Mouse (Mus musculus): ENCODE results near the gene Hdx. TPM values are rescaled to one million over a fixed set of nuclear protein-coding genes. Genes with fewer than 3 reads are reported as not detected.

Gene Hdx
- 0.10 TPM in 2 replicates for total RNA-seq (2015)
- 0.12 and 0.14 TPM in 2 replicates for total RNA-seq (2017)

GRCm38 (mm10) chrX:111696356-111697282 is at the start of gene Hdx:
TSS of gene Hdx (minus strand) at chrX:111697079.
- peak; percentile 68 for ATAC-seq (replicated peaks; ENCODE audit: poor library complexity)

GRCm38 (mm10) chrX:111685665-111686064 is 11.2 kb downstream of the Hdx start:
- no peak for ATAC-seq (replicated peaks; ENCODE audit: poor library complexity)

- no peak for ATAC-seq (replicated peaks; ENCODE audit: poor library complexity)
These were observed 25.2 kb downstream of the Hdx start for GRCm38 (mm10) chrX:111671685-111672084.

GRCm38 (mm10) chrX:111660381-111660780 is 36.5 kb downstream of the Hdx start:
- 0 out of 2 replicates have a peak, but pooled peaks have one; percentile 37 for ATAC-seq (replicated peaks; ENCODE audit: poor library complexity)

- ATAC-seq (replicated peaks; ENCODE audit: poor library complexity): no peak
These were observed 38.2 kb downstream of the Hdx start for GRCm38 (mm10) chrX:111658671-111659070.

- no peak for ATAC-seq (replicated peaks; ENCODE audit: poor library complexity)
These were observed 51.9 kb downstream of the Hdx start for GRCm38 (mm10) chrX:111644945-111645344.

- ATAC-seq (replicated peaks; ENCODE audit: poor library complexity): no peak
These were observed 56.3 kb downstream of the Hdx start for GRCm38 (mm10) chrX:111640616-111641015.

- no peak for ATAC-seq (replicated peaks; ENCODE audit: poor library complexity)
These were observed 99.2 kb downstream of the Hdx start for GRCm38 (mm10) chrX:111597631-111598161.

- ATAC-seq (replicated peaks; ENCODE audit: poor library complexity): no peak
These were observed 109.3 kb downstream of the Hdx start for GRCm38 (mm10) chrX:111587616-111588015.

GRCm38 (mm10) chrX:111577044-111577443 is 119.8 kb downstream of the Hdx start:
- ATAC-seq (replicated peaks; ENCODE audit: poor library complexity): no peak

GRCm38 (mm10) chrX:111537859-111538258 is 159.0 kb downstream of the Hdx start, which contains the start of gene Rps6ka6:
TSS of gene Rps6ka6 (minus strand) at chrX:111537959.
- no peak for ATAC-seq (replicated peaks; ENCODE audit: poor library complexity)

Other genes with a start within 250 kb of the Hdx start
- gene Rps6ka6, start 159.1 kb downstream of the Hdx start, total RNA-seq (2015): 0.20 TPM in 1 of 2 replicates, not detected in the other
- gene Rps6ka6, start 159.1 kb downstream of the Hdx start, total RNA-seq (2017): 1.5 TPM in 1 of 2 replicates, not detected in the other
- gene Gm45194, start 194.3 kb upstream of the Hdx start, total RNA-seq (2015): not detected in 2 replicates
- not detected in 2 replicates for gene Gm45194, start 194.3 kb upstream of the Hdx start, total RNA-seq (2017)

All from megakaryocyte progenitor cell, adult 5-6 weeks (primary cell).